Comparison of ENCODE assay signal across 21 mouse cellular contexts in genomic region chr5:91729415-91729814, GRCm38 (mm10).
DNase-seq lines count a peak whose midpoint lies in the region; ATAC-seq and TF ChIP-seq lines count a peak whose summit lies in the region.
"Had no signal": no experiment of that assay in that cellular context is flagged by ENCODE, and none has a peak within 500 bp of the region (broad histone marks: within the 10 kb centered on the region; RNA-seq: fewer than 3 reads in every experiment).

No protein-coding gene starts in this region.

- ATAC-seq in forebrain, embryonic 11.5 days (replicated peaks; ENCODE audit: low FRiP score), result peak; percentile 87
- peak; percentile 83; the same call in 1 of the 2 replicates for ATAC-seq in midbrain, embryonic 13.5 days
- no peak for ATAC-seq in midbrain, embryonic 16.5 days
- peak; percentile 43; the same call in 1 of the 2 replicates for ATAC-seq in forebrain, postnatal 0 days

- no peak overlapping the region for H3K4me2 ChIP-seq in forebrain, embryonic 11.5 days (ENCODE audit: low read depth, low read length, severe bottlenecking)
- H3K4me2 ChIP-seq in midbrain, embryonic 13.5 days (replicated peaks), result no peak overlapping the region
- H3K4me2 ChIP-seq in midbrain, embryonic 16.5 days (ENCODE audit: low read length), result no peak overlapping the region
- no peak overlapping the region for H3K4me2 ChIP-seq in forebrain, postnatal 0 days (ENCODE audit: low read depth)
- H3K4me2 ChIP-seq: embryonic facial prominence, embryonic 13.5 days; liver, embryonic 15.5 days; lung, embryonic 15.5 days had no signal

- H3K27me3 ChIP-seq in forebrain, embryonic 11.5 days (ENCODE audit: control insufficient read depth, insufficient read depth, low read length), result no peaks in the 10 kb centered on the region
- peaks cover 16% of the 10 kb centered on the region; the same call in 1 of the 2 replicates for H3K27me3 ChIP-seq in forebrain, embryonic 10.5 days (ENCODE audit: poor library complexity, severe bottlenecking)
- peaks cover 71% of the 10 kb centered on the region for H3K27me3 ChIP-seq in midbrain, embryonic 13.5 days
- H3K27me3 ChIP-seq in midbrain, embryonic 16.5 days (ENCODE audit: control insufficient read depth, insufficient read depth, low read depth, low read length), result peaks cover 15% of the 10 kb centered on the region
- no peaks in the 10 kb centered on the region for H3K27me3 ChIP-seq in forebrain, postnatal 0 days (ENCODE audit: insufficient read depth, low read length)
- H3K27me3 ChIP-seq: embryonic facial prominence, embryonic 13.5 days; liver, embryonic 15.5 days; lung, embryonic 15.5 days had no signal

- H3K4me3 ChIP-seq in forebrain, embryonic 11.5 days (ENCODE audit: low read depth, low read length), result no peak overlapping the region
- H3K4me3 ChIP-seq in forebrain, embryonic 10.5 days, result no peak overlapping the region
- H3K4me3 ChIP-seq in midbrain, embryonic 13.5 days (replicated peaks), result no peak overlapping the region
- no peak overlapping the region for H3K4me3 ChIP-seq in midbrain, embryonic 16.5 days (ENCODE audit: low read depth, low read length)
- H3K4me3 ChIP-seq in forebrain, postnatal 0 days (ENCODE audit: low read depth, low read length), result no peak overlapping the region
- H3K4me3 ChIP-seq: embryonic facial prominence, embryonic 13.5 days; erythroblast, embryonic 14.5 days; gastrocnemius, adult 2 months; limb, embryonic 10.5 days; liver, embryonic 15.5 days; lung, embryonic 15.5 days had no signal

- DNase-seq in forebrain, embryonic 11.5 days (ENCODE audit: low spot score), result no peak
- no peak for DNase-seq in forebrain, embryonic 10.5 days (ENCODE audit: extremely low spot score, low spot score)
- no peak for DNase-seq in forebrain, postnatal 0 days
- peak; percentile 65 for DNase-seq in retina, postnatal 1 day
- no peak for DNase-seq in lung, postnatal 14 days
- no peak for DNase-seq in thymus, postnatal 14 days
- DNase-seq: adrenal gland, postnatal 10 days; cerebellum, adult 2 months; cerebellum, postnatal 36 days; embryo, embryonic 11 days; gastrocnemius, adult 2 months; kidney, adult 2 months; kidney, postnatal 10 days; liver had no signal

- TF ChIP-seq CTCF in forebrain, postnatal 0 days (IDR thresholded peaks at IDR 0.05; ENCODE audit: low read depth), result no peak

- 24% methylated on average over 4 of the region's 4 CpGs for WGBS in forebrain, embryonic 11.5 days
- 28% methylated on average over 4 of the region's 4 CpGs for WGBS in forebrain, embryonic 10.5 days
- WGBS in midbrain, embryonic 13.5 days, result 18% methylated on average over 4 of the region's 4 CpGs
- 28% methylated on average over 4 of the region's 4 CpGs for WGBS in midbrain, embryonic 16.5 days
- WGBS in forebrain, postnatal 0 days, result 15% methylated on average over 4 of the region's 4 CpGs

- no peaks in the 10 kb centered on the region for H3K4me1 ChIP-seq in forebrain, embryonic 11.5 days (replicated peaks; ENCODE audit: control insufficient read depth, insufficient read depth, low read length)
- H3K4me1 ChIP-seq in forebrain, embryonic 10.5 days, result peaks cover 16% of the 10 kb centered on the region
- H3K4me1 ChIP-seq in midbrain, embryonic 13.5 days (replicated peaks), result peaks cover 4% of the 10 kb centered on the region; the same call in 1 of the 2 replicates
- no peaks in the 10 kb centered on the region for H3K4me1 ChIP-seq in midbrain, embryonic 16.5 days (ENCODE audit: control insufficient read depth, insufficient read depth, low read length)
- no peaks in the 10 kb centered on the region for H3K4me1 ChIP-seq in forebrain, postnatal 0 days (ENCODE audit: insufficient read depth)
- H3K4me1 ChIP-seq: lung, embryonic 15.5 days had no signal

- H3K36me3 ChIP-seq in forebrain, embryonic 11.5 days (ENCODE audit: control insufficient read depth, insufficient read depth, low read length), result no peaks in the 10 kb centered on the region
- H3K36me3 ChIP-seq in forebrain, embryonic 10.5 days (replicated peaks), result no peaks in the 10 kb centered on the region
- no peaks in the 10 kb centered on the region for H3K36me3 ChIP-seq in midbrain, embryonic 13.5 days
- no peaks in the 10 kb centered on the region for H3K36me3 ChIP-seq in midbrain, embryonic 16.5 days (ENCODE audit: control insufficient read depth, insufficient read depth, low read length)
- H3K36me3 ChIP-seq in forebrain, postnatal 0 days (ENCODE audit: insufficient read depth), result no peaks in the 10 kb centered on the region
- H3K36me3 ChIP-seq: embryonic facial prominence, embryonic 13.5 days; limb, embryonic 10.5 days; liver, embryonic 15.5 days; lung, embryonic 15.5 days had no signal

- H3K9ac ChIP-seq in forebrain, embryonic 11.5 days (ENCODE audit: low read length), result no peak overlapping the region
- no peak overlapping the region for H3K9ac ChIP-seq in midbrain, embryonic 13.5 days (replicated peaks)
- no peak overlapping the region for H3K9ac ChIP-seq in midbrain, embryonic 16.5 days (ENCODE audit: low read depth, low read length)
- no peak overlapping the region for H3K9ac ChIP-seq in forebrain, postnatal 0 days
- H3K9ac ChIP-seq: embryonic facial prominence, embryonic 13.5 days; liver, embryonic 15.5 days; lung, embryonic 15.5 days had no signal

- H3K27ac ChIP-seq in forebrain, embryonic 11.5 days (ENCODE audit: low read depth, low read length), result no peak overlapping the region
- no peak overlapping the region for H3K27ac ChIP-seq in forebrain, embryonic 10.5 days
- H3K27ac ChIP-seq in midbrain, embryonic 13.5 days, result no peak overlapping the region
- H3K27ac ChIP-seq in midbrain, embryonic 16.5 days (ENCODE audit: low read length), result no peak overlapping the region
- H3K27ac ChIP-seq in forebrain, postnatal 0 days (ENCODE audit: low read depth, low read length), result no peak overlapping the region
- H3K27ac ChIP-seq: embryonic facial prominence, embryonic 13.5 days; gastrocnemius, adult 2 months; limb, embryonic 10.5 days; liver, embryonic 15.5 days; lung, embryonic 15.5 days had no signal

- H3K9me3 ChIP-seq in forebrain, embryonic 11.5 days (ENCODE audit: control insufficient read depth, low read length), result no peaks in the 10 kb centered on the region
- no peaks in the 10 kb centered on the region for H3K9me3 ChIP-seq in forebrain, embryonic 10.5 days
- no peaks in the 10 kb centered on the region for H3K9me3 ChIP-seq in midbrain, embryonic 13.5 days
- no peaks in the 10 kb centered on the region for H3K9me3 ChIP-seq in midbrain, embryonic 16.5 days (replicated peaks; ENCODE audit: control insufficient read depth, low read length, poor library complexity, severe bottlenecking)
- H3K9me3 ChIP-seq in forebrain, postnatal 0 days (ENCODE audit: low read length), result no peaks in the 10 kb centered on the region
- H3K9me3 ChIP-seq: embryonic facial prominence, embryonic 13.5 days; limb, embryonic 10.5 days; liver, embryonic 15.5 days; lung, embryonic 15.5 days had no signal
